Mouse (Mus musculus) MEL (cell line): Measurements from ENCODE around the gene Zfp655. TPM values are rescaled to one million over a fixed set of nuclear protein-coding genes. Genes with fewer than 3 reads are reported as not detected.

Experiments used
- DNase-seq: peaks from one replicate; pipeline ENCODE4 v3.0.0; 2011; ENCODE audit warnings: low read depth, low spot score
- H3K27ac ChIP-seq: 2 replicates; pipeline ENCODE4 v1.5.1; 2012; ENCODE audit warnings: low read depth, mild to moderate bottlenecking, control low read depth, low read length, moderate library complexity; ENCODE audit not compliant: control insufficient read depth
- H3K27me3 ChIP-seq, 2 experiments: fragments of 150-350 bp in 1 of 2; sonication (generic) in 1 of 2; 2 replicates each; pipeline ENCODE4 v1.6.1; 2012; ENCODE audit warnings: low read length in 2 of 2, mild to moderate bottlenecking in 2 of 2, improper control_type of control experiment in 1 of 2, moderate library complexity in 1 of 2; ENCODE audit not compliant: insufficient read depth in 2 of 2, control insufficient read depth in 1 of 2
- H3K36me3 ChIP-seq, 2 experiments: 2 replicates each; pipeline ENCODE4 v1.6.1; 2012 to 2014; ENCODE audit warnings: low read length in 2 of 2, improper control_type of control experiment in 1 of 2, inconsistent platforms in 1 of 2, mild to moderate bottlenecking in 1 of 2; ENCODE audit not compliant: insufficient read depth in 2 of 2, control insufficient read depth in 1 of 2
- H3K4me1 ChIP-seq, 2 experiments: fragments of 150-350 bp in 1 of 2; sonication (generic) in 1 of 2; 2 replicates each; pipeline ENCODE4 v1.6.1; 2012; ENCODE audit warnings: low read length in 2 of 2, improper control_type of control experiment in 1 of 2, mild to moderate bottlenecking in 1 of 2; ENCODE audit not compliant: insufficient read depth in 2 of 2, control insufficient read depth in 1 of 2
- H3K4me3 ChIP-seq, 2 experiments: fragments of 150-350 bp in 1 of 2; sonication (generic) in 1 of 2; 2 replicates each; pipeline ENCODE4 v1.5.1; 2012; ENCODE audit warnings: low read depth in 2 of 2, low read length in 2 of 2, mild to moderate bottlenecking in 2 of 2, moderate library complexity in 2 of 2, control low read depth in 1 of 2, improper control_type of control experiment in 1 of 2; ENCODE audit not compliant: control insufficient read depth in 1 of 2, insufficient read depth in 1 of 2
- H3K79me2 ChIP-seq: 2 replicates; pipeline ENCODE4 v1.6.1; 2012; ENCODE audit warnings: mild to moderate bottlenecking, low read length, moderate library complexity; ENCODE audit not compliant: control insufficient read depth, poor library complexity, insufficient read depth
- H3K9ac ChIP-seq: 2 replicates; pipeline ENCODE4 v1.6.1; 2012; ENCODE audit warnings: low read depth, mild to moderate bottlenecking, control low read depth, low read length, moderate library complexity; ENCODE audit not compliant: control insufficient read depth, poor library complexity, severe bottlenecking
- H3K9me3 ChIP-seq: fragments of 150-350 bp; sonication (generic); replicated peaks from 2 replicates; pipeline ENCODE4 v1.6.1; 2012; ENCODE audit warnings: mild to moderate bottlenecking, low read length, improper control_type of control experiment, moderate library complexity; ENCODE audit not compliant: insufficient read depth
- BHLHE40 ChIP-seq: IDR thresholded peaks from 2 replicates; pipeline ENCODE4 v1.6.1; 2012; ENCODE audit warnings: low read depth, mild to moderate bottlenecking, inconsistent platforms, low read length, improper control_type of control experiment, borderline replicate concordance
- CHD1 ChIP-seq: IDR thresholded peaks from 2 replicates; pipeline ENCODE4 v1.6.1; 2012; ENCODE audit warnings: low read depth, mild to moderate bottlenecking, inconsistent platforms, low read length, improper control_type of control experiment
- E2F4 ChIP-seq: IDR thresholded peaks from 2 replicates; pipeline ENCODE4 v1.6.1; 2011; ENCODE audit warnings: low read depth, low read length, improper control_type of control experiment, borderline replicate concordance
- ETS1 ChIP-seq: IDR thresholded peaks from 2 replicates; pipeline ENCODE4 v1.6.1; 2012; ENCODE audit warnings: low read depth, mild to moderate bottlenecking, inconsistent platforms, low read length, improper control_type of control experiment, moderate library complexity
- HCFC1 ChIP-seq: IDR thresholded peaks from 2 replicates; pipeline ENCODE4 v1.6.1; 2012; ENCODE audit warnings: low read depth, mild to moderate bottlenecking, inconsistent platforms, low read length, improper control_type of control experiment, moderate library complexity
- JUND ChIP-seq: IDR thresholded peaks from 2 replicates; pipeline ENCODE4 v1.6.1; 2011; ENCODE audit warnings: low read depth, mild to moderate bottlenecking, improper control_type of control experiment, low read length
- KAT2A ChIP-seq: conservative IDR thresholded peaks from 2 replicates; pipeline ENCODE4 v1.6.1; 2012; ENCODE audit warnings: low read depth, low read length, improper control_type of control experiment, inconsistent platforms
- MAFK ChIP-seq: IDR thresholded peaks from 2 replicates; pipeline ENCODE4 v1.6.1; 2011; ENCODE audit warnings: low read depth, mild to moderate bottlenecking, low read length, improper control_type of control experiment, borderline replicate concordance
- MAX ChIP-seq: IDR thresholded peaks from 2 replicates; pipeline ENCODE4 v1.6.1; 2011; ENCODE audit warnings: low read length, improper control_type of control experiment
- MAZ ChIP-seq: IDR thresholded peaks from 2 replicates; pipeline ENCODE4 v1.6.1; 2012; ENCODE audit warnings: low read depth, mild to moderate bottlenecking, inconsistent platforms, low read length, improper control_type of control experiment
- MYB ChIP-seq: IDR thresholded peaks from 2 replicates; pipeline ENCODE4 v1.6.1; 2011; ENCODE audit warnings: mild to moderate bottlenecking, low read depth, low read length, improper control_type of control experiment
- MYC ChIP-seq: IDR thresholded peaks from 2 replicates; pipeline ENCODE4 v1.6.1; 2011; ENCODE audit warnings: low read depth, mild to moderate bottlenecking, low read length, improper control_type of control experiment, moderate library complexity
- NELFE ChIP-seq: IDR thresholded peaks from 2 replicates; pipeline ENCODE4 v1.6.1; 2011; ENCODE audit warnings: low read depth, low read length, improper control_type of control experiment
- NRF1 ChIP-seq: IDR thresholded peaks from 2 replicates; pipeline ENCODE4 v1.6.1; 2014; ENCODE audit warnings: low read depth, mild to moderate bottlenecking, inconsistent platforms, low read length, improper control_type of control experiment, moderate library complexity; ENCODE audit not compliant: poor library complexity, insufficient read depth, severe bottlenecking
- POLR2A ChIP-seq, 2 experiments: IDR thresholded peaks; 2 replicates each; pipeline ENCODE4 v1.6.1; 2011 to 2012; ENCODE audit warnings: low read length in 2 of 2, mild to moderate bottlenecking in 2 of 2, control low read depth in 1 of 2, improper control_type of control experiment in 1 of 2, low read depth in 1 of 2, moderate library complexity in 1 of 2; ENCODE audit not compliant: control insufficient read depth in 1 of 2, insufficient read depth in 1 of 2, poor library complexity in 1 of 2
- POLR2AphosphoS5 ChIP-seq: IDR thresholded peaks from 2 replicates; pipeline ENCODE4 v1.6.1; 2012; ENCODE audit warnings: low read depth, borderline replicate concordance, mild to moderate bottlenecking, inconsistent platforms, low read length, moderate library complexity, mixed read lengths
- RAD21 ChIP-seq: IDR thresholded peaks from 2 replicates; pipeline ENCODE4 v1.6.1; 2011; ENCODE audit warnings: mild to moderate bottlenecking, low read depth, low read length, improper control_type of control experiment
- RCOR1 ChIP-seq: IDR thresholded peaks from 2 replicates; pipeline ENCODE4 v1.6.1; 2012; ENCODE audit warnings: low read depth, mild to moderate bottlenecking, inconsistent platforms, low read length, improper control_type of control experiment
- TBP ChIP-seq: IDR thresholded peaks from 2 replicates; pipeline ENCODE4 v1.8.0; 2011; ENCODE audit warnings: low read depth, low read length, improper control_type of control experiment
- UBTF ChIP-seq: IDR thresholded peaks from 2 replicates; pipeline ENCODE4 v1.6.1; 2012; ENCODE audit warnings: low read depth, mild to moderate bottlenecking, inconsistent platforms, low read length, improper control_type of control experiment, moderate library complexity, borderline replicate concordance; ENCODE audit not compliant: insufficient read depth
- USF2 ChIP-seq, 2 experiments: IDR thresholded peaks; 2 replicates each; pipeline ENCODE4 v1.6.1; 2011 to 2012; ENCODE audit warnings: improper control_type of control experiment in 2 of 2, low read length in 2 of 2, borderline replicate concordance in 1 of 2, inconsistent platforms in 1 of 2, low read depth in 1 of 2, mild to moderate bottlenecking in 1 of 2; ENCODE audit not compliant: insufficient read depth in 1 of 2
- ZC3H11A ChIP-seq: IDR thresholded peaks from 2 replicates; pipeline ENCODE4 v1.6.1; 2012; ENCODE audit warnings: low read depth, mild to moderate bottlenecking, inconsistent platforms, low read length, improper control_type of control experiment
- ZMIZ1 ChIP-seq: IDR thresholded peaks from 2 replicates; pipeline ENCODE4 v1.6.1; 2012; ENCODE audit warnings: low read depth, mild to moderate bottlenecking, inconsistent platforms, low read length, improper control_type of control experiment, moderate library complexity
- polyA plus RNA-seq, 2 experiments: library from polyadenylated mRNA; stranded (reverse) in 1 of 2; unstranded in 1 of 2; fragments of >175 nt in 1 of 2; fragments of >200 nt in 1 of 2; gene quantifications; 2 replicates each; pipeline versions ENCODE4 v1.2.1 to v1.2.4; 2012; ENCODE audit warnings: low replicate concordance in 2 of 2, low read depth in 1 of 2; ENCODE audit not compliant: insufficient read length in 2 of 2, insufficient read depth in 1 of 2, missing spikeins in 1 of 2
- total RNA-seq: library from RNA; depleted of rRNA; stranded (reverse); fragments of 300-350 nt; gene quantifications from 2 replicates; pipeline ENCODE4 v1.2.3, GENCODE M21; 2012

The Zfp655 gene
- total and polyA plus RNA-seq, 3 experiments: 25.2 to 35.3 (median 26.9) TPM

GRCm38 (mm10) chr5:145201321-145201991 lies 30.1 kb upstream of the Zfp655 start, which contains the start of gene Zkscan14 (continued):
- no peak for TF ChIP-seq USF2 (IDR thresholded peaks at IDR 0.05; ENCODE audit: borderline replicate concordance in 1 of 2, insufficient read depth in 1 of 2, low read depth in 1 of 2, low read length in 2 of 2)
- peak; percentile 41; the same call in 1 of the 2 replicates for TF ChIP-seq MYC
- peak; percentile 55 to 82; a peak in 2 of 4 replicates for TF ChIP-seq POLR2A (IDR thresholded peaks at IDR 0.05; ENCODE audit: control insufficient read depth in 1 of 2, insufficient read depth in 1 of 2, low read depth in 1 of 2, low read length in 2 of 2, poor library complexity in 1 of 2)
- no peak for TF ChIP-seq MAFK
- TF ChIP-seq ZC3H11A: no peak
- TF ChIP-seq POLR2AphosphoS5: no peak
- peak; percentile 75 for TF ChIP-seq NELFE
- TF ChIP-seq BHLHE40: peak; percentile 53; the same call in 1 of the 2 replicates
- TF ChIP-seq ZMIZ1: peak; percentile 82
- peak; percentile 93 for TF ChIP-seq HCFC1
- TF ChIP-seq JUND: no peak
- TF ChIP-seq CHD1: no peak

GRCm38 (mm10) chr5:145202446-145202845 lies 29.1 kb upstream of the Zfp655 start:
- Histone ChIP-seq H3K4me1 (peaks cover 0 to 20% of the 10 kb centered on the region in 2 experiments; a peak in 2 of 4 replicates), H3K36me3 (peaks cover 0 to 16% of the 10 kb centered on the region in 2 experiments; a peak in 2 of 4 replicates), H3K79me2 (peaks cover 27% of the 10 kb centered on the region), H3K27ac (no peak overlapping the region), H3K27me3 (no peaks in the 10 kb centered on the region), H3K9me3 (no peaks in the 10 kb centered on the region), H3K9ac (no peak overlapping the region), H3K4me3 (no peak overlapping the region)
- TF ChIP-seq MAZ: no peak
- TF ChIP-seq ETS1: no peak
- TF ChIP-seq MYB: no peak
- no peak for TF ChIP-seq POLR2A (IDR thresholded peaks at IDR 0.05; ENCODE audit: control insufficient read depth in 1 of 2, insufficient read depth in 1 of 2, low read depth in 1 of 2, low read length in 2 of 2, poor library complexity in 1 of 2)
- no peak for TF ChIP-seq RAD21
- TF ChIP-seq MYC: no peak
- no peak for TF ChIP-seq MAX
- TF ChIP-seq NELFE: no peak
- no peak for TF ChIP-seq RCOR1
- no peak for TF ChIP-seq KAT2A
- TF ChIP-seq NRF1: no peak
- TF ChIP-seq USF2 (IDR thresholded peaks at IDR 0.05; ENCODE audit: borderline replicate concordance in 1 of 2, insufficient read depth in 1 of 2, low read depth in 1 of 2, low read length in 2 of 2): no peak
- TF ChIP-seq CHD1: no peak
- TF ChIP-seq UBTF: no peak
- TF ChIP-seq E2F4: no peak
- no peak for TF ChIP-seq TBP
- TF ChIP-seq HCFC1: no peak
- DNase-seq: no peak
